Mouse (Mus musculus) adrenal gland, adult 18-20 months (tissue): ENCODE data around the gene Ap1s2. TPM values are rescaled to one million over a fixed set of nuclear protein-coding genes. Genes with fewer than 3 reads are reported as not detected.
A peak's percentile ranks its signal among the peaks of the same experiment; 100 is the strongest.

ENCODE experiments used
- DNase-seq, 2 experiments: peaks; one replicate each; pipeline ENCODE4 v3.0.0; 2021 to 2022; ENCODE audit warnings: low spot score in 2 of 2
- total RNA-seq, 2 experiments: library from RNA; stranded (reverse); gene quantifications; 1 replicate in 1 of 2; 2 replicates in 1 of 2; pipeline ENCODE4 v1.2.3; 2021

Ap1s2 gene
- total RNA-seq, 2 experiments from 2014 or later, result 16.5 to 17.4 TPM

- DNase-seq, result peak; percentile 33 to 60
Observed at GRCm38 (mm10) chrX:163957803-163958466, 49.1 kb downstream of the Ap1s2 start.

- peak; percentile 62 to 72 for DNase-seq
Observed at GRCm38 (mm10) chrX:163958467-163958875, 49.7 kb downstream of the Ap1s2 start, which contains the start of gene Zrsr2. Gene Zrsr2, minus strand, starts transcription at chrX:163958661.

- no peak for DNase-seq
Observed at GRCm38 (mm10) chrX:163981092-163981491, 72.3 kb downstream of the Ap1s2 start.

GRCm38 (mm10) chrX:163981500-163981899 lies 72.7 kb downstream of the Ap1s2 start:
- DNase-seq, result no peak

- DNase-seq, result no peak
Observed at GRCm38 (mm10) chrX:163982129-163982528, 73.3 kb downstream of the Ap1s2 start.

Other genes starting within 250 kb of the Ap1s2 start
- under 1 TPM; 0.58 to 0.70 TPM for gene Rnf138rt1, start 147.7 kb upstream of the Ap1s2 start, total RNA-seq
- 10 to 100 TPM; 21.7 to 22.5 TPM for gene Zrsr2, start 49.6 kb downstream of the Ap1s2 start, total RNA-seq
- gene Car5b, start 119.0 kb downstream of the Ap1s2 start, total RNA-seq, result 10 to 100 TPM; 26.1 to 46.2 TPM
- 1 to 10 TPM; 4.8 to 5.0 TPM for gene Siah1b, start 167.5 kb downstream of the Ap1s2 start, total RNA-seq
- gene Cltrn, start 179.8 kb downstream of the Ap1s2 start, total RNA-seq, result under 1 TPM in 1 of 2 experiments, not detected in 1; 0.80 TPM
- gene Ace2, start 230.3 kb downstream of the Ap1s2 start, total RNA-seq, result 1 to 10 TPM; 2.1 to 4.3 TPM